Mouse (Mus musculus) CH12.LX (cell line): ENCODE results near the gene Ctrb1. TPM values are rescaled to one million over a fixed set of nuclear protein-coding genes. Genes with fewer than 3 reads are reported as not detected.
A peak's percentile ranks its signal among the peaks of the same experiment; 100 is the strongest.

ENCODE experiments used
- DNase-seq: peaks from one replicate; pipeline ENCODE4 v3.0.0-alpha.2; 2013; ENCODE audit errors: extremely low read depth
- H3K27ac ChIP-seq: 2 replicates; pipeline ENCODE4 v1.5.1; 2012; ENCODE audit warnings: low read depth, mild to moderate bottlenecking, control low read depth, moderate library complexity; ENCODE audit not compliant: insufficient read depth
- H3K27me3 ChIP-seq: replicated peaks from 2 replicates; pipeline ENCODE3; 2012; ENCODE audit warnings: inconsistent platforms
- H3K36me3 ChIP-seq, 2 experiments: replicated peaks in 1 of 2; 2 replicates each; pipeline versions ENCODE3 to v1.6.1; 2012; ENCODE audit warnings: inconsistent platforms in 1 of 2, low read length in 1 of 2, mild to moderate bottlenecking in 1 of 2, mixed read lengths in 1 of 2, moderate library complexity in 1 of 2; ENCODE audit not compliant: control insufficient read depth in 1 of 2, insufficient read depth in 1 of 2
- H3K4me1 ChIP-seq, 2 experiments: 2 replicates each; pipeline ENCODE4 v1.6.1; 2012; ENCODE audit warnings: inconsistent platforms in 1 of 2, moderate library complexity in 1 of 2; ENCODE audit not compliant: insufficient read depth in 2 of 2, control insufficient read depth in 1 of 2
- H3K4me2 ChIP-seq: 2 replicates; pipeline ENCODE4 v1.6.1; 2012; ENCODE audit warnings: low read depth, mild to moderate bottlenecking, control low read depth; ENCODE audit not compliant: poor library complexity, insufficient read depth, severe bottlenecking
- H3K4me3 ChIP-seq, 3 experiments: fragments of 150-350 bp in 1 of 3; sonication (generic) in 1 of 3; replicated peaks in 1 of 3; 2 replicates each; pipeline versions ENCODE3 to v1.5.1; 2011 to 2012; ENCODE audit warnings: low read depth in 2 of 3, low read length in 2 of 3, mild to moderate bottlenecking in 2 of 3, moderate library complexity in 2 of 3, control low read depth in 1 of 3, improper control_type of control experiment in 1 of 3, inconsistent platforms in 1 of 3, mixed read lengths in 1 of 3; ENCODE audit not compliant: poor library complexity in 1 of 3
- H3K79me2 ChIP-seq: replicated peaks from 2 replicates; pipeline ENCODE4 v1.6.1; 2012; ENCODE audit warnings: mild to moderate bottlenecking, moderate library complexity; ENCODE audit not compliant: control insufficient read depth, poor library complexity, insufficient read depth, severe bottlenecking; ENCODE audit errors: extremely low read depth
- H3K9ac ChIP-seq: 2 replicates; pipeline ENCODE4 v1.6.1; 2012; ENCODE audit warnings: low read depth, mild to moderate bottlenecking, control low read depth, moderate library complexity; ENCODE audit not compliant: insufficient read depth
- H3K9me3 ChIP-seq: replicated peaks from 2 replicates; pipeline ENCODE3; 2012; ENCODE audit warnings: low read length, inconsistent platforms, mixed read lengths
- CHD1 ChIP-seq: IDR thresholded peaks from 2 replicates; pipeline ENCODE4 v1.6.1; 2012; ENCODE audit warnings: low read depth, low read length, improper control_type of control experiment, inconsistent platforms
- CHD2 ChIP-seq: IDR thresholded peaks from 2 replicates; pipeline ENCODE4 v1.6.1; 2011; ENCODE audit warnings: low read length, improper control_type of control experiment
- CTCF ChIP-seq, 2 experiments: IDR thresholded peaks in 1 of 2; conservative IDR thresholded peaks in 1 of 2; 2 replicates each; pipeline ENCODE4 v1.5.1; 2011 to 2012; ENCODE audit warnings: low read depth in 2 of 2, low read length in 2 of 2, improper control_type of control experiment in 1 of 2, inconsistent platforms in 1 of 2, mild to moderate bottlenecking in 1 of 2, moderate library complexity in 1 of 2
- IRF4 ChIP-seq: IDR thresholded peaks from 2 replicates; pipeline ENCODE4 v1.6.1; 2014; ENCODE audit warnings: low read depth, mild to moderate bottlenecking, inconsistent platforms, low read length, improper control_type of control experiment
- KAT2A ChIP-seq: IDR thresholded peaks from 2 replicates; pipeline ENCODE4 v1.6.1; 2012; ENCODE audit warnings: low read length, improper control_type of control experiment, inconsistent platforms; ENCODE audit not compliant: insufficient replicate concordance
- MAFK ChIP-seq: IDR thresholded peaks from 2 replicates; pipeline ENCODE4 v1.6.1; 2011; ENCODE audit warnings: low read length, improper control_type of control experiment; ENCODE audit not compliant: insufficient replicate concordance
- MAX ChIP-seq: IDR thresholded peaks from 2 replicates; pipeline ENCODE4 v1.6.1; 2011; ENCODE audit warnings: low read length, improper control_type of control experiment
- MXI1 ChIP-seq: IDR thresholded peaks from 2 replicates; pipeline ENCODE4 v1.6.1; 2011; ENCODE audit warnings: mild to moderate bottlenecking, low read depth, low read length, improper control_type of control experiment
- MYC ChIP-seq: IDR thresholded peaks from 2 replicates; pipeline ENCODE4 v1.6.1; 2011; ENCODE audit warnings: low read depth, mild to moderate bottlenecking, improper control_type of control experiment, low read length
- NRF1 ChIP-seq: IDR thresholded peaks from 2 replicates; pipeline ENCODE4 v1.6.1; 2014; ENCODE audit warnings: low read depth, mild to moderate bottlenecking, inconsistent platforms, low read length, improper control_type of control experiment, moderate library complexity
- USF2 ChIP-seq: conservative IDR thresholded peaks from 2 replicates; pipeline ENCODE4 v1.6.1; 2011; ENCODE audit warnings: low read depth, low read length, improper control_type of control experiment
- ZMIZ1 ChIP-seq: IDR thresholded peaks from 2 replicates; pipeline ENCODE4 v1.6.1; 2012; ENCODE audit warnings: low read depth, mild to moderate bottlenecking, inconsistent platforms, low read length, improper control_type of control experiment
- dilution Hi-C: fragments of 300-500 bp; cut with MboI; formaldehyde crosslinking; loops from 2 replicates; pipeline ENCODE4 v1.14.3; 2020; ENCODE audit warnings: low sequenced_read_pairs; ENCODE audit not compliant: extremely low pct_unique_long_range_greater_than_20kb, extremely low pct_ligation_motif_present
- in situ Hi-C: fragments of 300-500 bp; cut with MboI; formaldehyde crosslinking; loops from 3 replicates; pipeline ENCODE4 v1.14.3; 2019; ENCODE audit warnings: low sequenced_read_pairs, low pct_ligation_motif_present, low pct_unique_long_range_greater_than_20kb, mixed read lengths
- polyA plus RNA-seq: library from polyadenylated mRNA; unstranded; fragments of >175 nt; gene quantifications from 2 replicates; pipeline ENCODE4 v1.2.1, GENCODE M21; 2012; ENCODE audit warnings: low read depth; ENCODE audit not compliant: insufficient read length
- total RNA-seq, 2 experiments: library from RNA; depleted of rRNA; stranded (reverse); fragments of 300-350 nt in 1 of 2; fragments of >200 nt in 1 of 2; gene quantifications; 2 replicates each; pipeline ENCODE4 v1.2.3; 2012 to 2014

Gene Ctrb1
- total and polyA plus RNA-seq, 3 experiments: not detected

- TF ChIP-seq MYC: no peak
- no peak for TF ChIP-seq MAX
- TF ChIP-seq CHD2: no peak
- TF ChIP-seq, all 38 proteins: peak for 0
- Histone ChIP-seq H3K36me3 (peaks cover 0 to 5% of the 10 kb centered on the region in 2 experiments), H3K27ac (no peak overlapping the region), H3K4me1 (no peaks in the 10 kb centered on the region), H3K27me3 (peaks cover 8% of the 10 kb centered on the region), H3K4me2 (no peak overlapping the region), H3K79me2 (no peaks in the 10 kb centered on the region), H3K9me3 (no peaks in the 10 kb centered on the region), H3K9ac (no peak overlapping the region), H3K4me3 (no peak overlapping the region)
- no peak for DNase-seq
- in situ Hi-C loops (loop anchor here (10.0 kb wide), 1 partner anchor 126 kb away; no protein-coding TSS in a partner anchor), dilution Hi-C loops (no loop called here)
These were observed 18.4 kb upstream of the Ctrb1 start for GRCm38 (mm10) chr8:111709223-111709622.

GRCm38 (mm10) chr8:111708265-111708664 lies 17.5 kb upstream of the Ctrb1 start:
- peaks cover 0 to 3% of the 10 kb centered on the region in 2 experiments for H3K36me3 ChIP-seq
- no peaks in the 10 kb centered on the region for H3K79me2 ChIP-seq
- no peak overlapping the region for H3K4me3 ChIP-seq
- no peak overlapping the region for H3K4me2 ChIP-seq
- H3K9me3 ChIP-seq: no peaks in the 10 kb centered on the region
- in situ Hi-C loops (loop anchor here (10.0 kb wide), 1 partner anchor 127 kb away; no protein-coding TSS in a partner anchor), dilution Hi-C loops (no loop called here)
- no peak overlapping the region for H3K9ac ChIP-seq
- DNase-seq: no peak
- H3K27ac ChIP-seq: no peak overlapping the region
- H3K4me1 ChIP-seq: no peaks in the 10 kb centered on the region
- TF ChIP-seq ZMIZ1: no peak
- no peak for TF ChIP-seq MXI1
- 0 out of 2 replicates have a peak, but pooled peaks have one; percentile 45 for TF ChIP-seq MAFK
- peaks cover 11% of the 10 kb centered on the region for H3K27me3 ChIP-seq

- no peak overlapping the region for H3K4me3 ChIP-seq
- TF ChIP-seq ZMIZ1 (no peak), CHD2 (no peak), IRF4 (no peak), NRF1 (no peak), KAT2A (no peak), MYC (no peak), CHD1 (no peak), USF2 (no peak), CTCF (conservative IDR thresholded peaks at IDR 0.05 in 1 of 2, IDR thresholded peaks at IDR 0.05 in 1 of 2; ENCODE audit: low read depth in 2 of 2, low read length in 2 of 2) (no peak)
- TF ChIP-seq, all 38 proteins: peak for 0
- Histone ChIP-seq H3K27ac (no peak overlapping the region), H3K27me3 (peaks cover 24% of the 10 kb centered on the region), H3K9me3 (no peaks in the 10 kb centered on the region), H3K36me3 (peaks cover 0 to under 1% of the 10 kb centered on the region in 2 experiments), H3K4me2 (no peak overlapping the region), H3K9ac (no peak overlapping the region), H3K79me2 (no peaks in the 10 kb centered on the region), H3K4me1 (no peaks in the 10 kb centered on the region)
- dilution Hi-C loops: no loop called here
- in situ Hi-C loops: loop anchor here (10.0 kb wide), 1 partner anchor 129 kb away; no protein-coding TSS in a partner anchor
- no peak for DNase-seq
These were observed 14.9 kb upstream of the Ctrb1 start for GRCm38 (mm10) chr8:111705699-111706098.
